Mouse (Mus musculus): Measurements from ENCODE around the gene Ncor2.

Gene Ncor2

GRCm38 (mm10) chr5:125095525-125096175, 83.4 kb downstream of the Ncor2 start:
- DNase-seq (ENCODE audit: low spot score) = no peak

GRCm38 (mm10) chr5:125093795-125094194, 85.2 kb downstream of the Ncor2 start:
- DNase-seq (ENCODE audit: low spot score) = no peak

GRCm38 (mm10) chr5:125088076-125088475, 90.9 kb downstream of the Ncor2 start:
- no peak for DNase-seq (ENCODE audit: low spot score)

- no peak for DNase-seq (ENCODE audit: low spot score)
These were observed 93.9 kb downstream of the Ncor2 start for GRCm38 (mm10) chr5:125085097-125085617.

GRCm38 (mm10) chr5:125083674-125084073, 95.3 kb downstream of the Ncor2 start:
- DNase-seq (ENCODE audit: low spot score) = no peak

- peak; percentile 97 for DNase-seq (ENCODE audit: low spot score)
These were observed 97.5 kb downstream of the Ncor2 start for GRCm38 (mm10) chr5:125081318-125082101.

GRCm38 (mm10) chr5:125080787-125081317, 98.2 kb downstream of the Ncor2 start:
- peak; percentile 81 for DNase-seq (ENCODE audit: low spot score)

GRCm38 (mm10) chr5:125080352-125080751, 98.7 kb downstream of the Ncor2 start:
- DNase-seq (ENCODE audit: low spot score) = no peak

- DNase-seq (ENCODE audit: low spot score) = peak; percentile 43
These were observed 100.8 kb downstream of the Ncor2 start for GRCm38 (mm10) chr5:125078220-125078619.

GRCm38 (mm10) chr5:125076183-125076582, 102.8 kb downstream of the Ncor2 start:
- no peak for DNase-seq (ENCODE audit: low spot score)

GRCm38 (mm10) chr5:125074571-125075171, 104.3 kb downstream of the Ncor2 start:
- DNase-seq (ENCODE audit: low spot score) = peak; percentile 76

- no peak for DNase-seq (ENCODE audit: low spot score)
These were observed 105.1 kb downstream of the Ncor2 start for GRCm38 (mm10) chr5:125073896-125074295.

- DNase-seq (ENCODE audit: low spot score) = no peak
These were observed 105.7 kb downstream of the Ncor2 start for GRCm38 (mm10) chr5:125073335-125073734.

- peak; percentile 58 for DNase-seq (ENCODE audit: low spot score)
These were observed 106.6 kb downstream of the Ncor2 start for GRCm38 (mm10) chr5:125072425-125072824.

- peak; percentile 90 for DNase-seq (ENCODE audit: low spot score)
These were observed 107.1 kb downstream of the Ncor2 start for GRCm38 (mm10) chr5:125071919-125072318.

GRCm38 (mm10) chr5:125070399-125070798, 108.6 kb downstream of the Ncor2 start:
- DNase-seq (ENCODE audit: low spot score) = peak; percentile 36

GRCm38 (mm10) chr5:125069916-125070315, 109.1 kb downstream of the Ncor2 start:
- no peak for DNase-seq (ENCODE audit: low spot score)

GRCm38 (mm10) chr5:125069426-125069825, 109.6 kb downstream of the Ncor2 start:
- DNase-seq (ENCODE audit: low spot score) = no peak

GRCm38 (mm10) chr5:125068371-125068951, 110.6 kb downstream of the Ncor2 start:
- DNase-seq (ENCODE audit: low spot score) = no peak

GRCm38 (mm10) chr5:125067673-125068072, 111.3 kb downstream of the Ncor2 start:
- DNase-seq (ENCODE audit: low spot score) = no peak

GRCm38 (mm10) chr5:125066479-125067471, 112.2 kb downstream of the Ncor2 start:
- peak; percentile 81 for DNase-seq (ENCODE audit: low spot score)

Data from adipocyte (in vitro differentiated cells).